Mouse (Mus musculus): ENCODE results near the gene Ptprn. TPM values are rescaled to one million over a fixed set of nuclear protein-coding genes. Genes with fewer than 3 reads are reported as not detected.
A peak's percentile ranks its signal among the peaks of the same experiment; 100 is the strongest.
"Not testable (repeated sequence)": the region's sequence is repeated elsewhere in the genome, so short reads cannot be mapped to it uniquely, and the experiment has no call there.

The Ptprn gene
- polyA plus RNA-seq, 1 experiment from 2014 or later = 40.6 TPM

GRCm38 (mm10) chr1:75244836-75245235 lies 19.5 kb downstream of the Ptprn start:
- Histone ChIP-seq H3K27me3 (replicated peaks; ENCODE audit: control insufficient read depth, insufficient read depth, low read length) (no peaks in the 10 kb centered on the region), H3K9ac (ENCODE audit: low read depth, low read length) (no peak overlapping the region; the same call in 1 of the 2 replicates), H3K4me1 (ENCODE audit: control insufficient read depth, insufficient read depth, low read depth, low read length) (no peaks in the 10 kb centered on the region), H3K4me2 (ENCODE audit: low read length) (no peak overlapping the region), H3K27ac (ENCODE audit: low read depth, low read length) (no peak overlapping the region), H3K4me3 (ENCODE audit: low read length) (no peak overlapping the region), H3K9me3 (ENCODE audit: control insufficient read depth, low read length) (no peaks in the 10 kb centered on the region), H3K36me3 (ENCODE audit: control insufficient read depth, insufficient read depth, low read length) (peaks cover 14% of the 10 kb centered on the region)
- WGBS = 16% methylated on average over 4 of the region's 4 CpGs
- ATAC-seq = peak; percentile 72

DNA sequence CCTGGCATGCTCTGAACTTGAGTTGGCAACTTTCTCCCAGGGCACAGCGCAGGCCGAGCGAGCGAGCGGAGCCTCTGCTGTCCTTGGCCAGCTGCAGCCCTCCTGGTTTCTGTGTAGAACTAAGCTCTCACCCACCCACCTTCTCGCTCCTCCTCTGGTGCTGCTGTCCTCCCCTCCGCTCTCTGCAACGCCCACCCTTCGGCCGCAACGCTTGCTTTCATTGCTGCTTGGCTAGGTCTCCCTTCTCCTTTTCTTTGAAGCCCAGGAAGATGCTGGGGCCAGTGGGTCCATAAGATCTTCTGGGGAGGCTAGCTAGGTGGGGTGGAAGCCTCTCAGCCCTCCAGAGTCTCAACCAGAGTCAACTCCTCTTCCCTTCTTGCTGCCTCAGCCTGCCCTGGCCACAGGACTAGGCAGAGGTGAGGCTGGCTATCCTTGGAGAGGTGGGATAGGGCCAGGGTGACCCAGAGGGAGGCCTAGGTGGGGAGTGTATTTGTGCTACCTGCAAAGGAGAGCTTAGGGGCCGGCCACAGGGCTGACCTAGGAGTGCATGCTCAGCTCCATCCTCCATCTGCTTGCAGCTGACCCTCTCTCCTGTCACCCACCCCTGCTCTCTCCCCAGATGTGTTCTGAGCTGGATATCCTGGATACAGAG lies 20.0 kb downstream of the Ptprn start:
- H3K36me3 ChIP-seq (ENCODE audit: control insufficient read depth, insufficient read depth, low read length) = peaks cover 19% of the 10 kb centered on the region
- no peak overlapping the region; the same call in 1 of the 2 replicates for H3K9ac ChIP-seq (ENCODE audit: low read depth, low read length)
- 88% methylated on average over 12 of the region's 12 CpGs for WGBS
- no peaks in the 10 kb centered on the region for H3K27me3 ChIP-seq (replicated peaks; ENCODE audit: control insufficient read depth, insufficient read depth, low read length)
- H3K4me2 ChIP-seq (ENCODE audit: low read length) = no peak overlapping the region
- no peaks in the 10 kb centered on the region for H3K4me1 ChIP-seq (ENCODE audit: control insufficient read depth, insufficient read depth, low read depth, low read length)
- H3K27ac ChIP-seq (ENCODE audit: low read depth, low read length) = no peak overlapping the region
- no peak overlapping the region for H3K4me3 ChIP-seq (ENCODE audit: low read length)
- peak; percentile 26 for ATAC-seq
- H3K9me3 ChIP-seq (ENCODE audit: control insufficient read depth, low read length) = no peaks in the 10 kb centered on the region

DNA sequence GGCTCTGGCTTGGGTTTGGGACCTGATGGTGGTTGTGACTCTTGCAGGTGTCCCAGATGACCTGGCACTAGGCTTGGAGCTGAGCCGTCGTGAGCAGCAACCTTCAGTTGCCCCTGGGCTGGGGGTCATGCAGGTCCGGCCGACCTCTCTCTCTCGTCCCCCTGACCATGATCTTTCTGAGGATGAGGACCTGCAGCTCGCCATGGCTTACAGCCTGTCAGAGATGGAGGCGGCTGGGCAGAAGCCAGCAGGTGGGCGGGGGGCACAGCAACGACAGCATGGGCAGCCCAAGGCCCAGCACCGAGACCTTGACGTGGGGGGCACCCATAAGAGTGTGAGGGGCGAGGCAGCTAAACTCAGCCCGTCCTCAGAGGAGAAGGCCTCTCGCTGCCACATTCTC lies 20.9 kb downstream of the Ptprn start:
- H3K27ac ChIP-seq (ENCODE audit: low read depth, low read length) = no peak overlapping the region
- H3K9me3 ChIP-seq (ENCODE audit: control insufficient read depth, low read length) = no peaks in the 10 kb centered on the region
- no peak overlapping the region for H3K4me3 ChIP-seq (ENCODE audit: low read length)
- peaks cover 19% of the 10 kb centered on the region for H3K36me3 ChIP-seq (ENCODE audit: control insufficient read depth, insufficient read depth, low read length)
- no peak overlapping the region for H3K4me2 ChIP-seq (ENCODE audit: low read length)
- H3K9ac ChIP-seq (ENCODE audit: low read depth, low read length) = no peak overlapping the region
- WGBS = 89% methylated on average over 14 of the region's 14 CpGs
- H3K4me1 ChIP-seq (ENCODE audit: control insufficient read depth, insufficient read depth, low read depth, low read length) = no peaks in the 10 kb centered on the region
- ATAC-seq = no peak
- H3K27me3 ChIP-seq (replicated peaks; ENCODE audit: control insufficient read depth, insufficient read depth, low read length) = no peaks in the 10 kb centered on the region

GRCm38 (mm10) chr1:75239591-75239990 lies 24.7 kb downstream of the Ptprn start:
- WGBS = 83% methylated on average over 10 of the region's 10 CpGs
- Histone ChIP-seq H3K4me1 (ENCODE audit: control insufficient read depth, insufficient read depth, low read depth, low read length) (peaks cover 12% of the 10 kb centered on the region), H3K4me2 (ENCODE audit: low read length) (no peak overlapping the region), H3K9ac (ENCODE audit: low read depth, low read length) (no peak overlapping the region), H3K27ac (ENCODE audit: low read depth, low read length) (no peak overlapping the region), H3K36me3 (ENCODE audit: control insufficient read depth, insufficient read depth, low read length) (peaks cover 19% of the 10 kb centered on the region), H3K4me3 (ENCODE audit: low read length) (no peak overlapping the region), H3K27me3 (replicated peaks; ENCODE audit: control insufficient read depth, insufficient read depth, low read length) (no peaks in the 10 kb centered on the region), H3K9me3 (ENCODE audit: control insufficient read depth, low read length) (no peaks in the 10 kb centered on the region)
- ATAC-seq = no peak

DNA sequence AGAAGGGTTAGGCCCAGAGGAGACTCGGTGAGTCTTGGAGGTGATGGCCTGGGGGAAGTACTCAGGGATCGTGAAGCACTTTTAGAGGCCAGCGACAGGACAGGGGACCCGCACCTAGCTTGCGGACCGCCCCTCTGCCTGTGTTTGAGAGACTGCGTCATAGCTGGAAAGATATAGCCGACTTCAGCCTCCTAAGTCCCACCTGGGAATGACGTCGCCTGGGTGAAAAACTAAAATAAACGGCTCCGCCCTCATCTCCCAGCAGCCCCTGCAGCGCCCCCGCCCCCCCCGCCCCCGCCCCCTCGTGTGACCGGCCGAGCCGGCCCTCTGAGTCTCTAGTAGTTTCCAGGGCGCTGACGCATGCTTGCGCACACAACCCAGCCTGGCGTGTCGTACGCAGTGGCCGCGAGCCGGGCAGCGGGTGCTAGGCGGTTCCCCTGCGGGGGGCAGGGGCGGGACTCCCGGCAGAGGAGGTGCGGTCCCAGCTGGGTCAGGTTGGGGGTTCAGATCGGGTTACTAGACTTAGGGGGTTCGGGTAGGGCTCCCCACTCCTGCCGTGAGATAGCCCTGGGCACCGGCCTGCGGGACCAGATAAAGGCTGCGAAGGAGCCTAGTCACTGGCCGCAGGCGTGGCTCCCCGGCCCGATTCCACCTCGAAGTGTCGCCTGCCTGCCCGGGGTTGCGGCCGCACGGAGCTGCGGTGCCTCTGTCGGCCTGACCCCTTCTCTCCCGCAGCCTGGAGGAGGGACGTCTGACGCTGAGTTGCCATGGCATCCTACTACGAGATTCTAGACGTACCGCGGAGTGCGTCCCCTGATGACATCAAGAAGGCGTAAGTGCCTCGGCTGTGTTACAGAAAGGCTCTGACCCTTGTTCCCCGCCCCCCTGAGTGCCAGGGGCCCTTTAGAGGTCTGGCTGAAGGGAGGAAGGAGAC lies 27.9 kb downstream of the Ptprn start, which contains the start of gene Dnajb2:
TSS of gene Dnajb2 (plus strand) at position 290 of the 934 bp plus-strand sequence.
- H3K27me3 ChIP-seq (replicated peaks; ENCODE audit: control insufficient read depth, insufficient read depth, low read length) = no peaks in the 10 kb centered on the region
- H3K4me1 ChIP-seq (ENCODE audit: control insufficient read depth, insufficient read depth, low read depth, low read length) = peaks cover 12% of the 10 kb centered on the region
- H3K27ac ChIP-seq (ENCODE audit: low read depth, low read length) = peak within 1 kb of the TSS; percentile 87
- H3K9me3 ChIP-seq (ENCODE audit: control insufficient read depth, low read length) = no peaks in the 10 kb centered on the region
- H3K36me3 ChIP-seq (ENCODE audit: control insufficient read depth, insufficient read depth, low read length) = peaks cover 11% of the 10 kb centered on the region
- peak within 1 kb of the TSS; percentile 75 for H3K4me3 ChIP-seq (ENCODE audit: low read length)
- 0% methylated on average over 64 of the region's 64 CpGs for WGBS
- peak within 1 kb of the TSS; percentile 86 for H3K9ac ChIP-seq (ENCODE audit: low read depth, low read length)
- ATAC-seq = peak; percentile 90
- peak within 1 kb of the TSS; percentile 86 for H3K4me2 ChIP-seq (ENCODE audit: low read length)

DNA sequence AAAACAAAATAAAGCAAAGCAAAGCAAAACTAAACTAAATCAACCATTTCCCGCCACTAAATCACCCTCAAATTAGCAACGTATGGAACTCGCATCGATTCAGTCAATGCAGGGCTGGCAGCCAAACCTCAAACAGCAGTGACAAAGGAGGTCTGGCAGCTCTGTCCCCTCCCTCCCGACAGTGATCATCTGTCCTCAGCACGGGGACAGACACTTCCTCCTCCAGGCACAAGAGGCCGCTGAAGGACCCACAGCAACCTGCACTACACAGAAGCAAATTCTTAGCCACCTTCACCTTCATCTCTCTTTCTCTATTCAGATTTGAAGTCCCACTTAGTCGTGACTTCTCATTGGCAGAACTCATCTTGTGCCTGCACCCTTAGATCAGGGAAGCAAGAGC lies 29.7 kb downstream of the Ptprn start:
- 1% methylated on average over 8 of the region's 8 CpGs for WGBS
- no peaks in the 10 kb centered on the region for H3K9me3 ChIP-seq (ENCODE audit: control insufficient read depth, low read length)
- no peak overlapping the region for H3K4me3 ChIP-seq (ENCODE audit: low read length)
- peak; percentile 71 for ATAC-seq
- H3K27me3 ChIP-seq (replicated peaks; ENCODE audit: control insufficient read depth, insufficient read depth, low read length) = no peaks in the 10 kb centered on the region
- no peak overlapping the region for H3K4me2 ChIP-seq (ENCODE audit: low read length)
- H3K36me3 ChIP-seq (ENCODE audit: control insufficient read depth, insufficient read depth, low read length) = peaks cover 3% of the 10 kb centered on the region; the same call in 1 of the 2 replicates
- peaks cover 12% of the 10 kb centered on the region for H3K4me1 ChIP-seq (ENCODE audit: control insufficient read depth, insufficient read depth, low read depth, low read length)
- H3K9ac ChIP-seq (ENCODE audit: low read depth, low read length) = no peak overlapping the region
- H3K27ac ChIP-seq (ENCODE audit: low read depth, low read length) = no peak overlapping the region

DNA sequence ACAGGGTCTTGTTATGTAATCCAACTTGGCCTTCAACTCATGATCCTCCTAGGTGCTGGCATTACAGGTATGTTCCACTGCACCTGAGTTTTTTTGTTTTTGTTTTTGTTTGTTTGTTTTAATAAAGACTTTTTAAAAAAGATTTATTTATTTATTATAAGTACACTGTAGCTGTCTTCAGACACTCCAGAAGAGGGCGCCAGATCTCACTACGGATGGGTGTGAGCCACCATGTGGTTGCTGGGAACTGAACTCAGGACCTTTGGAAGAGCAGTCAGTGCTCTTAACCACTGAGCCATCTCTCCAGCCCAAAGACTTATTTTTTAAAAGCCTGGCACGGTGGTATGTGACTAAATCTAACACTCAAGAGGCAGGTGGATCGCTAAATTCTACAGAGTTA lies 31.8 kb downstream of the Ptprn start:
- not testable (repeated sequence) for H3K27ac ChIP-seq (ENCODE audit: low read depth, low read length); H3K4me3 ChIP-seq (ENCODE audit: low read length); H3K4me2 ChIP-seq (ENCODE audit: low read length); H3K9me3 ChIP-seq (ENCODE audit: control insufficient read depth, low read length); H3K4me1 ChIP-seq (ENCODE audit: control insufficient read depth, insufficient read depth, low read depth, low read length); ATAC-seq; H3K27me3 ChIP-seq (replicated peaks; ENCODE audit: control insufficient read depth, insufficient read depth, low read length); H3K36me3 ChIP-seq (ENCODE audit: control insufficient read depth, insufficient read depth, low read length); H3K9ac ChIP-seq (ENCODE audit: low read depth, low read length)
- 72% methylated on average over 4 of the region's 4 CpGs for WGBS

DNA sequence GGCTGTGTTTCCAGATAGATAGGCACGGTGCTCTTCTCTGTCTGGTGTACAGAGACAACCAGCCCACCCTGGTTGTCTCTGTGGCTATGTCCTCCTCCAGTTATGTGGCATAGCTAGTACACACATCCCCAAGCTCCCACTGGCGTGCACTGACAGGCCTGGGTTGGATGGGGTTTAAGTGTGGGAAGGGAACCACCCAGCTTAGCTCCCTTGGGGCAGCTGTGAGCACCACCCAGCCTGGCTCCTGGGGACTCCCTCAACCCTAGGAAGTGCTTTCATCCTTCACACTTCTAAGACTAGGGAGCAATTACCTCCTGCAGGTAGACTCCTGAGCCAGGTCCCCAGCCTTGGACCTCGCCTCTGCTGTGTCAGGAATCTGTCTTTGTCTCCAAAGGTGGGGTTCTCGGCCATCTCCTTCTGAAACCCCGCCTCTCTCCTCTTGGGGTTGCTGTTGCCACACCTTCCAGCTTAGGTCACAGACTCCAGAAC lies 32.6 kb downstream of the Ptprn start, which contains the start of gene A630095N17Rik:
TSS of gene A630095N17Rik (minus strand) at position 439 of the 489 bp plus-strand sequence.
- no peak for ATAC-seq

GRCm38 (mm10) chr1:75231224-75231623 lies 33.1 kb downstream of the Ptprn start:
- no peaks in the 10 kb centered on the region for H3K27me3 ChIP-seq (replicated peaks; ENCODE audit: control insufficient read depth, insufficient read depth, low read length)
- 79% methylated on average over 4 of the region's 4 CpGs for WGBS
- H3K36me3 ChIP-seq (ENCODE audit: control insufficient read depth, insufficient read depth, low read length) = no peaks in the 10 kb centered on the region
- no peak overlapping the region for H3K4me3 ChIP-seq (ENCODE audit: low read length)
- peaks cover 4% of the 10 kb centered on the region; the same call in 1 of the 2 replicates for H3K4me1 ChIP-seq (ENCODE audit: control insufficient read depth, insufficient read depth, low read depth, low read length)
- no peaks in the 10 kb centered on the region for H3K9me3 ChIP-seq (ENCODE audit: control insufficient read depth, low read length)
- H3K27ac ChIP-seq (ENCODE audit: low read depth, low read length) = no peak overlapping the region
- no peak for ATAC-seq
- H3K4me2 ChIP-seq (ENCODE audit: low read length) = no peak overlapping the region
- H3K9ac ChIP-seq (ENCODE audit: low read depth, low read length) = no peak overlapping the region

More for the DNA sequence above, 32.6 kb downstream of the Ptprn start, which contains the start of gene A630095N17Rik:
- Histone ChIP-seq H3K4me1 (ENCODE audit: control insufficient read depth, insufficient read depth, low read depth, low read length) (peaks cover 4% of the 10 kb centered on the region; the same call in 1 of the 2 replicates), H3K4me3 (ENCODE audit: low read length) (no peak within 1 kb of the TSS), H3K27ac (ENCODE audit: low read depth, low read length) (no peak within 1 kb of the TSS), H3K27me3 (replicated peaks; ENCODE audit: control insufficient read depth, insufficient read depth, low read length) (no peaks in the 10 kb centered on the region), H3K9ac (ENCODE audit: low read depth, low read length) (no peak within 1 kb of the TSS), H3K36me3 (ENCODE audit: control insufficient read depth, insufficient read depth, low read length) (no peaks in the 10 kb centered on the region), H3K9me3 (ENCODE audit: control insufficient read depth, low read length) (no peaks in the 10 kb centered on the region), H3K4me2 (ENCODE audit: low read length) (no peak within 1 kb of the TSS)
- 70% methylated on average over 5 of the region's 5 CpGs for WGBS

All from hindbrain, embryonic 16.5 days (tissue).